Mouse (Mus musculus): ENCODE data around the gene Acbd6. TPM values are rescaled to one million over a fixed set of nuclear protein-coding genes. Genes with fewer than 3 reads are reported as not detected.

Acbd6 gene
- total and polyA plus RNA-seq, 2 experiments from 2014 or later: 114 to 128 TPM

DNA sequence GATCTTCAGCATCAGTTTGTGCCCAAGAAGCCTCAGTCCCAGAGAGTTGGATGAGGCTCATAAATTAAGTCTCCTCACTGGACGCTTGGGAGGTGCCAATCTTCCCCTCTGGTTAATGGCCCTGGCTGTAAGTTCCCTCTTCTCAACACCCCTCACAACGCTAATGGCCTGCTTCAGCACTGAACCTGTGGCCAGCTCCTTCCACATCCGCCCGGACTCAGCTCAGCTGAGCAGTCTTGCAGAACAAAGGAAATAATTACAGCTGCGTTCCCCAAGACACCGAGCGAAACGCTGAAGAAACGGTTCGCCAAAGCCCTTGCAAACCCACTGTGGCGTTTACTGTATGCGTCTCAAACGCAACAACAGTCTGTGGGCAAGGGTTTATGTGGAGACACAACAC, 164.3 kb downstream of the Acbd6 start:
- DNase-seq (ENCODE audit: low spot score) (no peak), ATAC-seq (ENCODE audit: low FRiP score) (no peak)
- H3K4me2 ChIP-seq (ENCODE audit: low read depth, low read length, poor library complexity, severe bottlenecking): peak overlapping the region; percentile 33
- 0 out of 2 replicates have a peak, but pooled peaks cover 4% of the 10 kb centered on the region for H3K4me1 ChIP-seq (ENCODE audit: insufficient read depth, low read length)
- no peak overlapping the region for H3K9ac ChIP-seq (replicated peaks; ENCODE audit: low read length, poor library complexity, severe bottlenecking)
- H3K27me3 ChIP-seq (ENCODE audit: insufficient read depth, low read length): peaks cover 25% of the 10 kb centered on the region
- H3K4me3 ChIP-seq (ENCODE audit: low read depth, low read length): no peak overlapping the region
- H3K9me3 ChIP-seq (ENCODE audit: low read length): no peaks in the 10 kb centered on the region
- H3K36me3 ChIP-seq (ENCODE audit: insufficient read depth, low read length): no peaks in the 10 kb centered on the region
- H3K27ac ChIP-seq (ENCODE audit: low read depth, low read length): no peak overlapping the region
- TF ChIP-seq CTCF (IDR thresholded peaks at IDR 0.05): no peak
- 3% methylated on average over 13 of the region's 13 CpGs for WGBS

DNA sequence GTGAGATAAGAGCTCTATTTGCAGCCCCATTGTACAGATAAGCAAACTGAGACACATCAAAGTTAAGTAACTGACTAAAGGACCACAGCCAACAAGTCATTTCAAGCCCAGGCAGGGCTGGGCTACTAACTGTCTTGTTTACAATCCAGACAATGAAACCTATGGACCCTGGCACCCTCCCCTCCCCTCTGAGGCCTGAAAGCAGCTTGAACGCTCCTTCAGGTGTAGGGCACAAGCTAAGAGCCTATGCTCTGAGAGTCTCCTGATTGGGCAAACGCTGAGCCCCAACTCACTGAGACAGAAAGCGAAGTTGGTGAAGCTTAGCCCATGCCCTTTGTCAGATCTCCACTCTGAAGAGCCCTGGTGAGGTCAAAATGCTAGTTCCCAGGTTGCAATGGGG, 166.4 kb downstream of the Acbd6 start:
- 0 out of 2 replicates have a peak, but pooled peaks cover 4% of the 10 kb centered on the region for H3K4me1 ChIP-seq (ENCODE audit: insufficient read depth, low read length)
- peaks cover 33% of the 10 kb centered on the region for H3K27me3 ChIP-seq (ENCODE audit: insufficient read depth, low read length)
- no peak for TF ChIP-seq CTCF (IDR thresholded peaks at IDR 0.05)
- no peak overlapping the region for H3K4me2 ChIP-seq (ENCODE audit: low read depth, low read length, poor library complexity, severe bottlenecking)
- H3K4me3 ChIP-seq (ENCODE audit: low read depth, low read length): no peak overlapping the region
- no peaks in the 10 kb centered on the region for H3K9me3 ChIP-seq (ENCODE audit: low read length)
- no peak overlapping the region for H3K27ac ChIP-seq (ENCODE audit: low read depth, low read length)
- no peak overlapping the region for H3K9ac ChIP-seq (replicated peaks; ENCODE audit: low read length, poor library complexity, severe bottlenecking)
- DNase-seq (ENCODE audit: low spot score): no peak
- ATAC-seq (ENCODE audit: low FRiP score): no peak
- WGBS: 84% methylated on average over 3 of the region's 3 CpGs
- H3K36me3 ChIP-seq (ENCODE audit: insufficient read depth, low read length): no peaks in the 10 kb centered on the region

DNA sequence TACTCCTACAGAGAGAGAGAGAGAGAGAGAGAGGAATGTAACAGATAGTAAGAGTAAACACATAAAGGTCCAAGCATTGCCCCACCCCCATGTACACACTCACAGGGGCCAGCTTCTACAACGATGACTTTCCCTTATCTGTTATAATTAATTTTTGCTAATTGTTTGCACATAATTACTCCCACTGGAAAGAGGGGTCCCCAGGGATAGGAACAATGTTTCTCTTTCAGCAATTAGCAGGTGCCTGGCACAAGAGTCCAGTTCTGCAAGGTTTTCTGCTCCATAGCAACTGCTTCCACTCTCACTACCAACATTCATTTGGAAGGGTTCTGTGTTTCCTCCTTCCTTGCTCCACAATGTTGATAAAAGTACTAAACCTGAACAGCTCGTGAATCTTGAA, 168.0 kb downstream of the Acbd6 start:
- no peaks in the 10 kb centered on the region for H3K36me3 ChIP-seq (ENCODE audit: insufficient read depth, low read length)
- H3K4me3 ChIP-seq (ENCODE audit: low read depth, low read length): no peak overlapping the region
- no peak for TF ChIP-seq CTCF (IDR thresholded peaks at IDR 0.05)
- H3K9ac ChIP-seq (replicated peaks; ENCODE audit: low read length, poor library complexity, severe bottlenecking): no peak overlapping the region
- DNase-seq (ENCODE audit: low spot score): no peak
- H3K27me3 ChIP-seq (ENCODE audit: insufficient read depth, low read length): peaks cover 43% of the 10 kb centered on the region
- H3K9me3 ChIP-seq (ENCODE audit: low read length): no peaks in the 10 kb centered on the region
- 0 out of 2 replicates have a peak, but pooled peaks cover 4% of the 10 kb centered on the region for H3K4me1 ChIP-seq (ENCODE audit: insufficient read depth, low read length)
- no peak overlapping the region for H3K27ac ChIP-seq (ENCODE audit: low read depth, low read length)
- no peak overlapping the region for H3K4me2 ChIP-seq (ENCODE audit: low read depth, low read length, poor library complexity, severe bottlenecking)
- WGBS: 74% methylated on average over 2 of the region's 2 CpGs
- ATAC-seq (ENCODE audit: low FRiP score): no peak

DNA sequence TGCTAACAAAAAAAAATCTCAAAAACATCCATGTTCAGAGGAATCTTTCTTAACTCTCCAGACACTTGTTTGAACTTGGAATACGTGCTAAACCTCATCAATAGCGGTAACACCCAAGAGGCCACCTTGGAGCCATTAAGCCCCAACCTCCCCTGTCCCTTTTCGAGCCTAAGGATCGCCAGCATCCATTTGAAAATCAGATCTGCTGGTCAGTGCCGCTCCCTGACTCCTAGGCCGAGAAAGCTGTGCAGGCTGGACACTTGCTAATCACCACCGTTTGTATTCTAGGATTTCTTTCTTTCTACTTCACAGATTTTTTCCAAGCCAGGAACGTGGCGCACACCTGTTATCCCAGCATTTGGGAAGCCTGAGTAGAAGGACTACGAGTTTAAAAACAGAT, 169.9 kb downstream of the Acbd6 start:
- H3K27me3 ChIP-seq (ENCODE audit: insufficient read depth, low read length): peaks cover 54% of the 10 kb centered on the region
- H3K4me1 ChIP-seq (ENCODE audit: insufficient read depth, low read length): no peaks in the 10 kb centered on the region
- H3K4me2 ChIP-seq (ENCODE audit: low read depth, low read length, poor library complexity, severe bottlenecking): no peak overlapping the region
- TF ChIP-seq CTCF (IDR thresholded peaks at IDR 0.05): no peak
- ATAC-seq (ENCODE audit: low FRiP score) (no peak), DNase-seq (ENCODE audit: low spot score) (no peak)
- no peaks in the 10 kb centered on the region for H3K36me3 ChIP-seq (ENCODE audit: insufficient read depth, low read length)
- no peak overlapping the region for H3K27ac ChIP-seq (ENCODE audit: low read depth, low read length)
- H3K4me3 ChIP-seq (ENCODE audit: low read depth, low read length): no peak overlapping the region
- H3K9ac ChIP-seq (replicated peaks; ENCODE audit: low read length, poor library complexity, severe bottlenecking): no peak overlapping the region
- no peaks in the 10 kb centered on the region for H3K9me3 ChIP-seq (ENCODE audit: low read length)
- WGBS: 36% methylated on average over 10 of the region's 10 CpGs

DNA sequence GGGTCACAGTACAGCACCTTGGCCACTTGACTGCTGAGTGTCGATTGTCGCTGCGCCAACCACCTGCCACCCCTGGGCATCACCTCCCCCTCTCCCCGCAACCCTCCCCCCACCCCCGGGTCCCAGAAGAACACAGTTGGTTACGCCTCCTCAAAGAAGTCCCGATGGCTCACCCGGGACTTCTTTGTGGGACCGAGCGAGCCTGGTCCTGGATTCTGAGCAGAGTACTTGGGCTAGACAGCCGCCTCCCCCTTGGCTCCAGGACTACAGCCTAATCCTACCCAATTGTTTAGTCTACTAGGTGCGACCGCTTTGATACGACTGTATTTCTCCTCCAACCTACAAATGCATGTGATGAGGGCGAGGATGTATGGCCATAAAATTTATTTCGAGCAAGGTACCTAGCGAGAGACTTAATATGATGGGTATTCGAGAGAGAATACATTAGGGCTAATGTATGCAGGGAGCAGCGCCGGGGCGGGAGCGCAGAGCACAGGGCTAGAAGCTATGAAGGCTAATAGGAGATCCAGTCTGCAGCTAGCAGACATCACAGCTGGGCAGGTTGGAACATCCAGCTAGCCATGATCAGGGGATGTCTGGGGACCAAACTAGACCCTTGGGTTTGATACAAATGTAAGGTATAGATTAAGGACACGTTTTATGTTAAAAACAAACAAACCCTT, 171.3 kb downstream of the Acbd6 start:
- Histone ChIP-seq H3K4me1 (ENCODE audit: insufficient read depth, low read length) (no peaks in the 10 kb centered on the region), H3K27me3 (ENCODE audit: insufficient read depth, low read length) (peaks cover 47% of the 10 kb centered on the region), H3K9me3 (ENCODE audit: low read length) (no peaks in the 10 kb centered on the region), H3K36me3 (ENCODE audit: insufficient read depth, low read length) (no peaks in the 10 kb centered on the region), H3K27ac (ENCODE audit: low read depth, low read length) (no peak overlapping the region), H3K4me2 (ENCODE audit: low read depth, low read length, poor library complexity, severe bottlenecking) (peak overlapping the region; percentile 2; the same call in 1 of the 2 replicates), H3K4me3 (ENCODE audit: low read depth, low read length) (no peak overlapping the region), H3K9ac (replicated peaks; ENCODE audit: low read length, poor library complexity, severe bottlenecking) (no peak overlapping the region)
- ATAC-seq (ENCODE audit: low FRiP score) (no peak), DNase-seq (ENCODE audit: low spot score) (no peak)
- WGBS: 2% methylated on average over 23 of the region's 23 CpGs
- no peak for TF ChIP-seq CTCF (IDR thresholded peaks at IDR 0.05)

DNA sequence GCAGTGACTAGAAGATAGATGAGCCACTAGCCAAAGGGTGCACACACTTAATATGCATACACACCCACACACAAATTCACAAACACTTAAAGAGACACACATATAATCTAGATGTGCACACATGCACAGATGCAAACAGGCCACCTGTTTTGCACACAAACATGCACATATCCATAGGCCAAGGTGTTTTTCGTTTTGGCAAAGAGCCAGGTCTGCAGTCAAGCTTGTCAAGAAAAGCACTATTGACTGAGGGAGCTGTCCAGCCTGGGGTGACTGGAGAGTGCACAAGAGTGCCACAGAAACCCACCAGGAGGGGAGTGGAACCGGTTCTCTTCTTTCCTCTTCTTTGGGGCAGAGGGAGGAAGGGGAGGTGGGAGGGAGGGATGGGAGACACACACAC, 173.2 kb downstream of the Acbd6 start:
- H3K36me3 ChIP-seq (ENCODE audit: insufficient read depth, low read length): no peaks in the 10 kb centered on the region
- no peak overlapping the region for H3K4me2 ChIP-seq (ENCODE audit: low read depth, low read length, poor library complexity, severe bottlenecking)
- DNase-seq (ENCODE audit: low spot score): no peak
- H3K27me3 ChIP-seq (ENCODE audit: insufficient read depth, low read length): peaks cover 58% of the 10 kb centered on the region
- ATAC-seq (ENCODE audit: low FRiP score): no peak
- WGBS: 6% methylated on average over 2 of the region's 2 CpGs
- no peak for TF ChIP-seq CTCF (IDR thresholded peaks at IDR 0.05)
- no peak overlapping the region for H3K27ac ChIP-seq (ENCODE audit: low read depth, low read length)
- H3K9ac ChIP-seq (replicated peaks; ENCODE audit: low read length, poor library complexity, severe bottlenecking): no peak overlapping the region
- no peak overlapping the region for H3K4me3 ChIP-seq (ENCODE audit: low read depth, low read length)
- H3K4me1 ChIP-seq (ENCODE audit: insufficient read depth, low read length): no peaks in the 10 kb centered on the region
- no peaks in the 10 kb centered on the region for H3K9me3 ChIP-seq (ENCODE audit: low read length)

Data from midbrain, postnatal 0 days (tissue).